Mouse (Mus musculus) heart, postnatal 0 days (tissue): ENCODE results near the gene BC024978.

Source experiments
- CTCF ChIP-seq: IDR thresholded peaks from 2 replicates; pipeline ENCODE4 v1.5.1; 2016; ENCODE audit warnings: antibody characterized with exemption, control low read depth, low read depth
- EP300 ChIP-seq: IDR thresholded peaks from 2 replicates; pipeline ENCODE4 v1.6.1; 2016; ENCODE audit warnings: antibody characterized with exemption, low read depth

DNA sequence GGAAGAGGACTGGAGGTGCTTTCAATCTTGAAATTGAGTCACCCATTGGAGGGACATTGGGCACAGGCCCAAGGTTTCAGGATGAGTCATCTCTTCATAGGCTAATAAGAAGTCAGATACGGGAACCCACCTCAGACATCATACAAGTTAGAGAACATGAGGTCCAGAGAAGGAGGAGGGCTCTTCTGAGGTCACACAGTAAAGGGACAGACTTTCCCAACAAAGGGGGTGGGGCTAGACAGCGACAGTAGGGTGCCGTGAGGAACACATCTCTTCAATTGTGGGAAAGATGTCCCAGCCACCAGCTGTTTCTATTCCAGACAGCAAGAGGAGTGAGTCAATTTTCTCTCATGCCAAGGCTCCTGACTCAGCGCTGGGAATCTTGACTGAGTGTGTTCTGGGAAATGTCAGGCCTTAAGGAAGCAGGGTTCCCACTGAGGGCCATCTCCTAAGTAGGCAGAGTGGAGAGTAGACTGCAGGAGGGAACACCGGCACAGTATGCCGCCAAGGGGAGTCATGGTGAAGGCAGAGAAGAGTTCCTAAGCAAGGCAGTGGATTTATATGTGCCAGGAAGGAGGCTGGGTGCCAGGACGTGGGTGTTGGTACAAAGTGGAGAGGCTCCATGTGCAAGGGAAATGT is 36.2 kb downstream of the BC024978 start:
- TF ChIP-seq CTCF (no peak), EP300 (no peak)
